Mouse (Mus musculus) kidney, adult 2 months (tissue): ENCODE measurements around the gene Cemip.

Experiments used
- CTCF ChIP-seq: fragments of 200-500 bp; conservative IDR thresholded peaks from 2 replicates; pipeline ENCODE4 v1.5.1; 2011; ENCODE audit warnings: low read depth, mild to moderate bottlenecking, control low read depth, low read length, moderate library complexity, mixed read lengths; ENCODE audit not compliant: insufficient read depth, insufficient read length
- POLR2A ChIP-seq: fragments of 200-500 bp; IDR thresholded peaks from one replicate; pipeline ENCODE4 v1.6.1; 2011; ENCODE audit warnings: low read depth, low read length, control low read depth

- TF ChIP-seq CTCF (no peak), POLR2A (no peak)
Observed at GRCm38 (mm10) chr7:83952511-83952910, 133.8 kb downstream of the Cemip start.
